Mouse (Mus musculus): ENCODE measurements at regions not wholly inside any gene's neighbourhood (a gene's known extent, or its start where the extent isn't known, plus 50 kb on each side); places are given as distances from the start of the nearest gene placed in this dataset.
A peak's percentile ranks its signal among the peaks of the same experiment; 100 is the strongest.
"Not testable (repeated sequence)": the region's sequence is repeated elsewhere in the genome, so short reads cannot be mapped to it uniquely, and the experiment has no call there.

DNA sequence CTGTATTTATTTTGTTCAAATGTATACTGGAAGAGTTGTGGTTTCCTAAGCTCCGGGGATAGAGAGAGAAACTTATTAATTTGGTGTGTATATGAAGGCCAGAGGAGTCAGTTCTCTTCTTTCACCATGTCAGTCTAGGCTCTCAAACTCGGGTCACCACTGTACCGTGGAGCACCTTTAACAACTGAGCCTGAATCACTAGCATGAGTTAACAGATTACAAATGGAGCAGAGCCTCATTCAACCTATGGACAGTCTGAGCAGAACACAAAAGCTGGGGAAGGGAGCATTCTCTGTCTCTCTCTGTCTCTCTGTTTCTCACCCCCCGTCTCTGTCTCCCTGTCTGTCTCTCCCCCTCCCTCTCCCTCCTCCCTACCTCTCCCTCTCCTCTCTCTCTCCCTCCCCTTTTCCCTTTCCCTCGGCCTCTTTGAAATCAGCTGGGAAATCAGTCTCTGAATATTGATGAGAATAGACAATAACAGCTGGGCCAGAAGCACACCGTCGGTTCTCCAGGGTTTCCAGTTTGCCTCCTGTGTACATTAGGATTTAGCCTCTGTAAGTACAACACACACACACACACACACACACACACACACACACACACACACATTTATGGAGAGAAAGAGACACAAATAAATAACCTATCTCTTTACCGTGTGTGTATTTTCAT lies 200.4 kb upstream of the 1700056E22Rik start:
- DNase-seq, result no peak

DNA sequence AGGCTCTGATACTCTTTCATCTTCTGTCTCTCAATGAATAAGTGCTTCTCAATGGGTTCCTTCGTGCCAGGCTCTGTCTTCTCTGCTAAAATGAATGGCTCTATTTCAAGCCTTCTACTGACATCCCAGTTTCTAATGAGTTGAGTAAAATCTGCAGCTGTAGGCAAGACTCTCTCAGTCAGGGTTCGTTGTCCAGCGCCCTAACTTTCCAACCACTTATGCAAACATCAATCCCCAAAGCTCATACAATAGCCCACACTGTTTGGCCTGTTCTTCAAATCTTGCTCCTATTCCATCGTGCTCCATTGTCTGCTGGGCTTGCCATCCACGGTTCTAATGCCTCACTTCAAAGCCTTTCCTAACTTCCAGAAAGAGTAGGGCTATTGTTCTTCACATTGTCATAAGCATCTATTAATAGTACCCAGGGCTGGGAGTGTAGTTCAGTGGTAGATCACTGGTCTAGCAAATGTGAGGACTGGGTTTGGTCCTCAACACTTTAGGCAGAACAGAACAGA lies 199.7 kb upstream of the 1700056E22Rik start:
- no peak for DNase-seq

- no peak for DNase-seq
These were observed 188.2 kb upstream of the 1700056E22Rik start for GRCm38 (mm10) chr1:184222326-184222725.

- DNase-seq, result no peak
These were observed 187.7 kb upstream of the 1700056E22Rik start for GRCm38 (mm10) chr1:184221792-184222191.

DNA sequence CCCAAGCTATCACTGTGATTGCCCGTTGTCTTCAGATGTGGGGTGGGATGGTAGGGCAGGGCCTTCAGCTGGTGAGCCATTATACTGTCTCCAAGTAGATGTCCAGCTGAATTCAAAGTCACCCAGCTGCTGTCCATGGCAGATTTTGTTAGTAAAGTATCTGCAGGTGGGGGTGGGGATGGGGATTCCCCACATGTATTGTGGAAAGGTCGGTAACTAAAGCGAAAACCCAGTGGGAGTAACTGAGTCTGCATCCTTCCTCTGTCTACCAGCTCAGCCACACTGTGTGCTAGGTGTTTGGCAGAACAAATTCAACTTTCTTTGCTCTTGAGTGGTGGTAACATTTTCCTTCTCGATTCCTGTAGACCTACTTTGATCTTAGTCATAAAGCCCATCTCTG lies 163.2 kb upstream of the 1700056E22Rik start:
- DNase-seq, result no peak

DNA sequence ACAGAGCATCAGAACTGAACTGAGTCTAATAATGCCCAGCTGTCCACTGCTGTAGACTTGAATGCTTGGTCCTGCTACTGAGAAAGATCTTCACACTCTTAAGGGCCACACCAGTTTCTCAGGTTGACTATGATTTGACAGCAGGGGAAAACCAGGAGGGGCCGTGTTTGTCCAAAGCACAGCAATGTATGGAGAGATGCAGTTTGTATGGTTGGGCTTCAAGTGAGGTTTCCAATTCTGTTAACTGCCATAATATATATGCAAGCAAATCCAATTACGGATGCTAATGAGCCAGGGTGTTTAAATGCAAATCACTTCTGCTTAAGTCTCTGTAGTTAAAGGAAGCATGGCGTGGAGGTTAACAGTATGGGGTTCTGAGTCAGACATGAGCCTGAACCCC lies 157.2 kb upstream of the 1700056E22Rik start:
- DNase-seq, result no peak

GRCm38 (mm10) chr1:184187582-184187981 lies 153.5 kb upstream of the 1700056E22Rik start:
- peak; percentile 15 for DNase-seq

- no peak for DNase-seq
These were observed 148.1 kb upstream of the 1700056E22Rik start for GRCm38 (mm10) chr1:184182163-184182562.

- not testable (repeated sequence) for DNase-seq
These were observed 140.3 kb upstream of the 1700056E22Rik start for GRCm38 (mm10) chr1:184174416-184174815.

DNA sequence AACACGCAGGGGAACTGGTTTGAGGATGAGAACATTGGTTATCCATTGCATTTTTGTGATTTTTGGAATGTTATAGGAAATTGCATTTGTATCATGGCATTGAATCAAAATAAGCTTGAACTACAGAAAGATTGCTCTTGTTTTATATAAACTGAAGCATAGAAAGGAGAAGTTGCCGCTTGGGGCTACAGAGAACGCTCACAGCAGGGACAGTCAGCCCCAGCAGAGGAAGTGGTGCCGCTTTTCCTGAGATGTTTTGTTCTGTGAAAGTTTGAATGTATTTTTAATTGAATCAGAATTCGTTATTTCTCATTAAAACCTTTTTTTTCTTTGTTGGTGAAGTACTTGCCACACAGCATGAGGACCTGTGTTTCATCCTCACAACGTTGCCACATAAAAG lies 139.6 kb upstream of the 1700056E22Rik start:
- no peak for DNase-seq

- DNase-seq, result no peak
These were observed 138.9 kb upstream of the 1700056E22Rik start for GRCm38 (mm10) chr1:184172986-184173385.

DNA sequence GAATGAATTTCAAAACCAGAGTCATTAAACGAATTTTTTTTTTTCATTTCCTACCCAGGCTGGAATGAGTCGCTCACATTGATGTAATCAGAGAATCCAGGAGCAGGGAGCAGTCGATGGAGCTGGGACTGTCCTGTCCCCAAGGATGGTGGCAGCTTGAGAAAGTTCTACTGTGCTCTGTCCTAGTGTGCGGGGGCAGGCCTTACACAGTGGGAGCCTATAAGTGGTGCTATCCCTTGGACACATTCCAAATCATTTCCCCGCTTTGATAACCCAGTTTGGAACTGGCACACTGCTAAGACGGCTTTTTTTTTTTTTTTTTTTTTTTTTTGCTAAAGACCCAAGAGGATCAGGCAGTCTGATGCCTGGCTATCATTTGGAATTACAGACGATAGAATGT lies 137.5 kb upstream of the 1700056E22Rik start:
- DNase-seq, result no peak

DNA sequence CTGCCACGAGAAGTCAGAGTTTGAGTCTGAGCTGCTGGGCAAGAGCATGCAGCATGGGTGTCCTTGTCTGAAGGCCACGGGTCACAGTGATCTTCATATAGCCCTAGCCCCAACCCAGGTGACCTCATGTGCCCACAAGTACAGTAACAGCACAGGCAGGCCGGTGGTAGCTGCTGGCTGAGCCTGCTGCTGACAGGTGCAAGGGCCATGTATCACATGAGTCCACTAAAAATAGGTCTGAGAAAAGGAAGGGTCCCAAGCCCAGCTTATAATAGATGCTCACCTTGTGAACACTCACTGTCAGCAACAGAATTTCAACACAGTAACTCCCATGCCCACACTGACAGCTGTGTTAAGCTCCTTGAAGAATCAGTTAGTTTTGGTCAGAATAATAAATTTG lies 136.8 kb upstream of the 1700056E22Rik start:
- no peak for DNase-seq

DNA sequence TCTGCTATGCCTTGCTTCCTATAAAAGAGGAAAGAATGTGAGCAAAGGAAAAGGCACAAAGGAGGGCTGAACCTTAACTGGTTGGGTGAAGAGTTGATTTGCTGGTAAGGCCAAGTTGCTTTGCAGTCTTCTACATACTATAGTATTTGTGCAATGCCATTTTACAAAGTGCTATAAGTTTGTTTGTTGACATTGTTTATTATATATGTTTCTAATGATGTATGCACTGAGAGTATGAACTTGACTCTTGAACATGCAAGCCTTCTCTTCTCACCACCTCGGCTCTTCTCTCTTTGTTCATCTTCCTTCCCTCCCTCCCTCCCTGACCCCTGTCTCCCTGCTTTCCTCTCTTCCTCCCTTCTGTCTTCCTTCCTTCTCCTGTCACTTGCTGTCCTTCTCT lies 135.9 kb upstream of the 1700056E22Rik start:
- DNase-seq, result no peak

- DNase-seq, result no peak
These were observed 135.1 kb upstream of the 1700056E22Rik start for GRCm38 (mm10) chr1:184169034-184169783.

GRCm38 (mm10) chr1:184166951-184167350 lies 132.8 kb upstream of the 1700056E22Rik start:
- no peak for DNase-seq

DNA sequence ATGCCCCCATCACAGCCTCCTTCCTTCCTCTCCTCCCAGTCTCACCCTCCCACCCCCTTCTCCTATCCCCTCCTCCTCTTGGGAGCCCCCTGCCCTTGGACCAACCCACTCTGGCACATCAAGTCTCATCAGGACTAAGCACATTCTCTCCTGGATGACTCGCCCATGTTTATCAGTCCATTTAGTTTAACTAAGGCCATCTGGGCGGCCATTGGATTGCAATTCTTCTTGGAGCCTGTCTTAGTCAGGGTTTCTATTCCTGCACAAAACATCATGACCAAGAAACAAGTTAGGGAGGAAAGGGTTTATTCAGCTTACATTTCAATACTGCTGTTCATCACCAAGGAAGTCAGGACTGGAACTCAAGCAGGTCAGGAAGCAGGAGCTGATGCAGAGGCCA lies 128.4 kb upstream of the 1700056E22Rik start:
- not testable (repeated sequence) for DNase-seq

DNA sequence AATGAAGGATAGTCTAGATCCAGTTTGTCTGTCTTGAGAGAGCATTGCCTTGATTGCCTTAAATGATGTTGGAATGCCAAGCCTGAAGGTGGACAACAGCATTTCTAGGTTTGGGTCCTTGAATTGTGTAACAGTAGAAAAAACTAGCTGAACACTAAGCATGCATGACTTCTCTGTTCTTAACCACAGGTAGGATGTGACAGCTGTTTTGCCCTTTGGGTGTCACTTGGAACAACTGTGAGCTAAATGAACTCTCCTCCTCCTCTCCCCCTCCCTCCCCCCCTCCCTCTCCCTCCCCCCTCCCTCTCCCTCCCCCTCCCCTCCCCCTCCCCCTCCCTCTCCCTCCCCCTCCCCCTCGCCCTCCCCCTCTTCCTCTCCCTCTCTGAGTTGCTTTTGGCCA lies 113.6 kb upstream of the 1700056E22Rik start:
- no peak for DNase-seq

GRCm38 (mm10) chr1:184142974-184143373 lies 108.9 kb upstream of the 1700056E22Rik start:
- DNase-seq, result no peak

GRCm38 (mm10) chr1:184140486-184140885 lies 106.4 kb upstream of the 1700056E22Rik start:
- no peak for DNase-seq

DNA sequence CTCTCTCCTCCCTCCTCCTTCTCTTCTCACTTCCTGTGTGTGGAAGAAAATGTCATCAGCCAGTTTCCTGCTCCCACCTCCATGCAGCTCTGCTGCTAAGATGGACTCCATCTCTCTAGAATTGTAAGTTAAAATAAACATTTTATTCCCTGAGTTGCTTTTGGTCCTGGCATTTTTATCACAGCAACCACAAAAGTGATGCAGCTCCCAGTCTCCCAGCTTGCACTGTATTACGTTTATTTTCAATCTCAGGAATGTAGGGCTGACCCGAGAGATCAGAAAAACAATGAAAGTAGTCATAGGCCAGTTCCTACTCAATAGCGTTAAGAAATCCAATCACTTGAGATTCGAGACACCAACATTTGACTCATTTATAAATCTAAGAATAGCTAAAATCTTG lies 106.0 kb upstream of the 1700056E22Rik start:
- no peak for DNase-seq

DNA sequence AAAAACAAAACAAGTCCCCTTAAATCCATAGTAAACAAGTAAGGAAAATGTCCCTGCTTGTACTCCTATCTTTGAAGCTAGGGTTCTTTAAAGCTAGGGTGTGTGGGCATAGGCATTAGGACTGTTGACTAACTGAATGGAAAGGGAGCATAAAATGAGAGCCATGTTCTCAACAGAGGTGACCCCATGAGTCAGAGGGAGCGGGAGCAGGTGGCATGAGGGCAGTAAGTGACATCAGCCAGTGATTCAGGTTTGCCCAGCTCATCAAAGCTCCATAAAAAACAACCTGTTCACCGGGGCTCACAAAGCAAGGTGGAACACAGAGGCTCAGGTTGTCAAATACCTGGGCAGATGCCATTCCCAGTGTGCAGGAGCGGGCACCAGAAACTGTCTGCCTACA lies 104.6 kb upstream of the 1700056E22Rik start:
- DNase-seq, result no peak

GRCm38 (mm10) chr1:184130897-184131296 lies 96.8 kb upstream of the 1700056E22Rik start:
- DNase-seq, result no peak

GRCm38 (mm10) chr1:184127321-184127720 lies 93.2 kb upstream of the 1700056E22Rik start:
- DNase-seq, result peak; percentile 3

Data from adrenal gland, postnatal 10 days (tissue).